Mouse (Mus musculus) mouse trophoblast stem cell (cell line): Measurements from ENCODE around the gene Prss29.

Experiments used
- in situ Hi-C, 2 experiments: fragments of 300-500 bp; cut with MseI, MboI; formaldehyde crosslinking; loops; 2 replicates in 1 of 2; 3 replicates in 1 of 2; pipeline ENCODE4 v1.15.1; 2025

The Prss29 gene

DNA sequence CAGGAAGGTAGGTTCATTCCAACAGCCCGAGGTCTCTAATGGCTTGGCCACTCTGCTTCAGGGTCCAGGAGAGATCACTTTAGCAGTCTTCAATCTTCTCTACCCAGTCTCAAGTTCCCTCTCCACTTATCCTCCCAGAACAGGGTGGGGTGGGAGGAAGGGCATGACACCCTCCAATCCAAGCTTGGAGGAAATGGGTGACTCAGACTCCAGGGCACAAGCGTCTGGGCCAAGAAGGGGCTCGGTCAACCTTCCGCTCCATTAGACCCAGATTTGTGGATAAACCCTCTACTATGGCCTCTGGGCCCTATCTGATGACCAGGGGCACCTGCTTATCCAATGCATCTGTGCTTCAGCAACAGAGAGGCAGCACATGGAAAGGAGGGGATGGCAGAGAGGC is 27.0 kb downstream of the Prss29 start, which contains the start of gene Tpsab1:
Gene Tpsab1 (minus strand): TSS at position 101 of the 400 bp plus-strand sequence.
- in situ Hi-C loops: no loop called here

GRCm38 (mm10) chr17:25361291-25361690 is 42.8 kb downstream of the Prss29 start:
- in situ Hi-C loops: no loop called here

DNA sequence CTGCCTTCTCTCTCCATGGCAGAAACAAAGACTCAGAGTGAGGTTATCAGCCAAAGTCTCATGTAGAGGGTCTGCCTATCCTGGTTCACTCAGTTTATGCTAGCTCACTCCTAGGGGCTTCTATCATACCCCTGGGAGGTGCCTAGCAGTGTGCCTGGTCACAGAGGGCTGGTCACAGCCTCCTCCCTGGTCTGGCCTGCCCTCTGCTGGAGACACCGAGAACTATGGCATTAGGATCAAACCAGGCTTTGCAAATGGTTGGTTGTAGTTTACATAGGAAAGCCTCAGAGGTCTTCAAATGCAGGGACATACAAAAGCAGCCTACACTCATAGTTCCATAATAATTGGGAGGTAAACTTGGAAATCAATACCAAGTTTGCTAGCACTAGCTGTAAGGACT is 45.3 kb downstream of the Prss29 start:
- in situ Hi-C loops: no loop called here

- in situ Hi-C loops: no loop called here
Observed at GRCm38 (mm10) chr17:25366005-25366404, 47.6 kb downstream of the Prss29 start, which contains the start of gene Tpsb2. Gene Tpsb2 (plus strand): TSS chr17:25366305.

DNA sequence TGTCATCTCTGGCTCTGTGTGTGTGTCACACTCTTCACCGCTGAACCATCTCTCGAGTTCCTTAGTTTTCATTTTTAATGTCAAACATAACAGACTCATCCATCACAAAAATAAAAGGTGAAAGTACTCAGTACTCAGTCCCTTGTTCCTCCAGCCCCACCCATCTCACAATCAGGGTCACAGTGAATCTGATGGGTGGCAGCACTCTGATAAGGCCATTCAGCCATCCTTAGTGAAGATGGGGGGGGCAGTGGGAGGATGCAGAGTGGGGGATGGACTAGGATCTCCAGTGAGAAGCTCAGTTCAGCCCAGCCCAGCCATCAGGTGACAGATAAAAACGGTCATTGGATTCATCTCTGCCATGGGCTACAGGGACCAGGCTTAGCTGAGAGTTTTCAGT is 50.5 kb downstream of the Prss29 start, which contains the start of gene Tpsg1:
Gene Tpsg1 (plus strand): TSS at position 301 of the 400 bp plus-strand sequence.
- in situ Hi-C loops: no loop called here
